Mouse (Mus musculus): ENCODE results near the gene Polr3e. TPM values are rescaled to one million over a fixed set of nuclear protein-coding genes. Genes with fewer than 3 reads are reported as not detected.

Polr3e gene
- 6.9 and 10.9 TPM in 2 replicates for polyA plus RNA-seq (2012; rRNA removed)

- Histone ChIP-seq H3K4me1 (ENCODE audit: control insufficient read depth, insufficient read depth, insufficient read length, low read length) (no peaks in the 10 kb centered on the region), H3K36me3 (ENCODE audit: control insufficient read depth, insufficient read depth, low read length) (peaks cover 1% of the 10 kb centered on the region; the same call in 1 of the 2 replicates), H3K4me3 (ENCODE audit: low read depth, low read length) (peak within 1 kb of the TSS; percentile 91), H3K27ac (ENCODE audit: insufficient read depth, low read depth, low read length) (peak within 1 kb of the TSS; percentile 52), H3K27me3 (ENCODE audit: control insufficient read depth, insufficient read depth, low read length) (no peaks in the 10 kb centered on the region)
- TF ChIP-seq CTCF (IDR thresholded peaks at IDR 0.05; ENCODE audit: extremely low read depth, insufficient read length, insufficient replicate concordance, low read depth, low read length): peak; percentile 85
- 0 out of 2 replicates have a peak, but pooled peaks have one; percentile 14 for TF ChIP-seq POLR2A (IDR thresholded peaks at IDR 0.05; ENCODE audit: low read depth, low read length)
- WGBS: under 1% methylated on average over 99 of the region's 102 CpGs
Measured at GRCm38 (mm10) chr7:120917592-120918461, at the start of gene Polr3e. Polr3e (plus strand) TSS chr7:120917744.

- 24% methylated on average over 5 of the region's 5 CpGs for WGBS
- no peak overlapping the region for H3K27ac ChIP-seq (ENCODE audit: insufficient read depth, low read depth, low read length)
- H3K4me3 ChIP-seq (ENCODE audit: low read depth, low read length): no peak overlapping the region
- H3K36me3 ChIP-seq (ENCODE audit: control insufficient read depth, insufficient read depth, low read length): no peaks in the 10 kb centered on the region
- no peaks in the 10 kb centered on the region for H3K27me3 ChIP-seq (ENCODE audit: control insufficient read depth, insufficient read depth, low read length)
- H3K4me1 ChIP-seq (ENCODE audit: control insufficient read depth, insufficient read depth, insufficient read length, low read length): peaks cover 20% of the 10 kb centered on the region
- TF ChIP-seq POLR2A (IDR thresholded peaks at IDR 0.05; ENCODE audit: low read depth, low read length) (no peak), CTCF (IDR thresholded peaks at IDR 0.05; ENCODE audit: extremely low read depth, insufficient read length, insufficient replicate concordance, low read depth, low read length) (no peak)
Measured at GRCm38 (mm10) chr7:120869883-120870282, 47.7 kb upstream of the Polr3e start.

- Histone ChIP-seq H3K36me3 (ENCODE audit: control insufficient read depth, insufficient read depth, low read length) (no peaks in the 10 kb centered on the region), H3K4me1 (ENCODE audit: control insufficient read depth, insufficient read depth, insufficient read length, low read length) (peaks cover 25% of the 10 kb centered on the region), H3K27ac (ENCODE audit: insufficient read depth, low read depth, low read length) (no peak overlapping the region), H3K4me3 (ENCODE audit: low read depth, low read length) (no peak overlapping the region), H3K27me3 (ENCODE audit: control insufficient read depth, insufficient read depth, low read length) (no peaks in the 10 kb centered on the region)
- TF ChIP-seq POLR2A (IDR thresholded peaks at IDR 0.05; ENCODE audit: low read depth, low read length) (no peak), CTCF (IDR thresholded peaks at IDR 0.05; ENCODE audit: extremely low read depth, insufficient read length, insufficient replicate concordance, low read depth, low read length) (no peak)
- WGBS: 88% methylated on average over 5 of the region's 5 CpGs
Measured at GRCm38 (mm10) chr7:120870431-120871008, 47.0 kb upstream of the Polr3e start.

DNA sequence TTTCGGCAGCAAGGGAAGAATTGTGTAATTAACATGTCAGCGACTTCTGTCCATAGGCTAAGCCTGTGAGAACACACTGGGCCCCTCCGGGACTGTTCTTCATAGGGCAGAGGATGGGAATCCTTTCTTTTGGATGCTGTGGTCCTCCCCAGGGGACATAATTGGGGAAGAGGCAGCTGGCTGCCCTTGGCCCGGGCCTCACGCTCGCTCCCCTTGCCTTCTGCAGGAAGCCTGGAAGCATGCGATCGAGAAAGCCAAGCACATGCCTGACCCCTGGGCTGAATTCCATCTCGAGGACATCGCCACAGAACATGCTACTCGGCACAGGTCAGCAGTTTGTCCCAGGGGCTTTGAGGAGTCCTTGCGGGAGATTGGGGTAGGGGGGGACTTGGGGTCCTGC, 44.5 kb upstream of the Polr3e start:
- Histone ChIP-seq H3K27me3 (ENCODE audit: control insufficient read depth, insufficient read depth, low read length) (no peaks in the 10 kb centered on the region), H3K27ac (ENCODE audit: insufficient read depth, low read depth, low read length) (no peak overlapping the region), H3K4me1 (ENCODE audit: control insufficient read depth, insufficient read depth, insufficient read length, low read length) (peaks cover 20% of the 10 kb centered on the region), H3K4me3 (ENCODE audit: low read depth, low read length) (no peak overlapping the region), H3K36me3 (ENCODE audit: control insufficient read depth, insufficient read depth, low read length) (no peaks in the 10 kb centered on the region)
- 85% methylated on average over 12 of the region's 12 CpGs for WGBS
- no peak for TF ChIP-seq CTCF (IDR thresholded peaks at IDR 0.05; ENCODE audit: extremely low read depth, insufficient read length, insufficient replicate concordance, low read depth, low read length)
- no peak for TF ChIP-seq POLR2A (IDR thresholded peaks at IDR 0.05; ENCODE audit: low read depth, low read length)

DNA sequence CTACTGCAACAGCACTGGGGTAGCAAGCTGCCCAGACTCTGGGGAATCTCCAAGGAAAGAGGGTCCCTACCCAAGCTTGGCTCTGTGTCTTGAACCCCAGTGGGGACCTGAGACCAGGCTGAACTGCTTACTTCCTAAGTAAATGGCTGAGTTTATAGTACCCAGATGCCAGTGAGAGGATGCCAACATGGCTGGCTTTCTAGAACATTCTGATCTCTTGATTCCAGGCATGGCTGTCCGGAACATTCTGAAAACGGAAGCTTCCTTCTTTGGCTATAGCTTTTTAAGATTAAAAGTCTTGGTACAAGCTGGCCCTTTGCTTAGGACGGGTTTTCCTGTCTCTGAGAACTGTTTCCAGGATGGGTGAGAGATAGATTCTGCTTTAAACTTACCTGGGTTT, 43.5 kb upstream of the Polr3e start:
- no peak for TF ChIP-seq POLR2A (IDR thresholded peaks at IDR 0.05; ENCODE audit: low read depth, low read length)
- Histone ChIP-seq H3K4me1 (ENCODE audit: control insufficient read depth, insufficient read depth, insufficient read length, low read length) (peaks cover 16% of the 10 kb centered on the region), H3K27ac (ENCODE audit: insufficient read depth, low read depth, low read length) (no peak overlapping the region), H3K36me3 (ENCODE audit: control insufficient read depth, insufficient read depth, low read length) (no peaks in the 10 kb centered on the region), H3K4me3 (ENCODE audit: low read depth, low read length) (no peak overlapping the region), H3K27me3 (ENCODE audit: control insufficient read depth, insufficient read depth, low read length) (no peaks in the 10 kb centered on the region)
- WGBS: 89% methylated on average over 3 of the region's 3 CpGs

- no peaks in the 10 kb centered on the region for H3K27me3 ChIP-seq (ENCODE audit: control insufficient read depth, insufficient read depth, low read length)
- H3K4me3 ChIP-seq (ENCODE audit: low read depth, low read length): no peak overlapping the region
- WGBS: 25% methylated on average over 7 of the region's 7 CpGs
- 0 out of 2 replicates have a peak, but pooled peaks cover 2% of the 10 kb centered on the region for H3K36me3 ChIP-seq (ENCODE audit: control insufficient read depth, insufficient read depth, low read length)
- no peak for TF ChIP-seq POLR2A (IDR thresholded peaks at IDR 0.05; ENCODE audit: low read depth, low read length)
- TF ChIP-seq CTCF (IDR thresholded peaks at IDR 0.05; ENCODE audit: extremely low read depth, insufficient read length, insufficient replicate concordance, low read depth, low read length): no peak
- peak overlapping the region; percentile 88 for H3K27ac ChIP-seq (ENCODE audit: insufficient read depth, low read depth, low read length)
- peaks cover 18% of the 10 kb centered on the region for H3K4me1 ChIP-seq (ENCODE audit: control insufficient read depth, insufficient read depth, insufficient read length, low read length)
Measured at GRCm38 (mm10) chr7:120874764-120875539, 42.6 kb upstream of the Polr3e start.

Measured in small intestine, adult 2 months (tissue).